Mouse (Mus musculus) ES-Bruce4 (cell line): Measurements from ENCODE around the gene Asb13.

ENCODE experiments used
- CTCF ChIP-seq: IDR thresholded peaks from one replicate; pipeline ENCODE4 v1.8.1; 2011; ENCODE audit warnings: low read depth, low read length
- EP300 ChIP-seq: IDR thresholded peaks from 2 replicates; pipeline ENCODE4 v1.6.1; 2011; ENCODE audit warnings: low read depth, low read length; ENCODE audit not compliant: insufficient read depth
- POLR2A ChIP-seq: IDR thresholded peaks from one replicate; pipeline ENCODE4 v1.8.1; 2011; ENCODE audit warnings: low read length; ENCODE audit not compliant: insufficient read depth

DNA sequence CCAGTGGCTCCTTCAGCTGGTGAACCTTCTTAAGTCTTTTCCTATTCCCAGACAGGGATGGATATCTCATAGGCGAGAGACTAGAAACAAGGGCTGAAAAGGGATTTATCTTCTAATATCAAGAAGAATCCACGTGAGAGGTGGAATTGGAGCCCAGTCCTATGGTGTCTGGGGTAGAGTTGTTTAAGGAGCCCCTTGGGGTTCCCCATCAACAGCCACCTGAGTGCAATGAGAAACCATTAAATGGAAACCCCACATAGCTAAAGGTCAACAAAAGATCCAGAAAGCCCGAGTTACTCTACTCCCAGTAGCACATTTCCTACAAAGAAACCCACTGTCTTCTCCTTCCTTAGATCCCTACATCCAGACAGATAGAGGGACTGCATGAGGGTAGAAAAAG lies 39.3 kb downstream of the Asb13 start:
- no peak for TF ChIP-seq CTCF
- no peak for TF ChIP-seq POLR2A
- no peak for TF ChIP-seq EP300
